Mouse (Mus musculus) cerebellum, postnatal 36 days (tissue): ENCODE data around the gene St6galnac3.
A peak's percentile ranks its signal among the peaks of the same experiment; 100 is the strongest.

Experiments used
- DNase-seq, 2 experiments: peaks; one replicate each; pipeline ENCODE4 v3.0.0; 2021 to 2022; ENCODE audit warnings: mixed read lengths in 2 of 2

The St6galnac3 gene

DNA sequence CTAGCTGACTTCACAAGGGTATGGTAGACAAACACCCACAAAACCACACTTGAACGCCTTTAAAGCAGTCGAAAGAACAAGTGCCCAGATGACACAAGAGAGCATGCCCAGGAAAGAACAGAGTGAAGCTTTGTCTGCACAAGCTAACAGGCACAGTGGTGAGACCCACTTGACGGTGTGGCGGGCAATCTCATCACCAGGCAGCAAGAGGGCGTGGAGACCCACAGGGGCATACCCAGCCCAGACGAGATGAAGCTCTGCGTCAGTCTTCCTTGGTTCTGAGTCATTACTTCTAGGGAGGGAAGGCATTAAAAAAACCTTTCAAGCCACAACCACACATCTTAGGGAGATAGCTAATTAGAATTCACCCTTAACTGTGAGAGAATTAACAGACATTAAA lies 79.2 kb downstream of the St6galnac3 start:
- DNase-seq, result no peak

DNA sequence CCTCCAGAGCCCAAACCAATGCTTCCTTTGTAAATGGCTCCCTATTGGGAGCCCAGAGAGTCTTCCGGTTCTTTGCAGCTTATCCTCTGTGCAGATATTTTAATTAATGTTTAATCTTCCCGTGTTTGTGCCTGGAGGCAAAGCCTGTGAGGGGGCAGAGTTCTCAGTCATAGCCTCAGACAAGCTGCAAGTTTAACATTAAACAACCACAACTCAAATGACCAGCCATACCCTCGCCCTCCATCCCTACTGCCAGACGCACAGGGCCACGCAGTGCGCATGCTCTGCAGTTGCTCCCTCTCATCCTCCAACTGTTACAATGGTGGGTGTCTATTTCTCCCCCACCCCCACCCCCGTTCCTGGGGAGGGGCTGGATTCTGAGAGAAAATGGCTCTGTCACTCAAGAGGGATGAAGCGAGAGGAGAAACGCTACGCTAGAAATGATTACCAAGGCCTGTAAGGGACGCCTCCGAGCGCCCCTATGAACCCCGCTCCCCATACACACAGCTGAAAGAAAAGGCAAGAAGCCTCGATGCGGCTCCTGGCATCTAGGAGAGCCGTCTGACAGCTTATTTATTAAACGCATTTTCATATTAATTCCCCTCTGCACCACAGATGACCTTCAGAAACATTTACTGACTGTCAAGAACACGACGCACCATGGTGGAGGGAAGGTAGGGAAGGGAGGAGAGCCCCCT lies 81.0 kb downstream of the St6galnac3 start:
- no peak for DNase-seq

DNA sequence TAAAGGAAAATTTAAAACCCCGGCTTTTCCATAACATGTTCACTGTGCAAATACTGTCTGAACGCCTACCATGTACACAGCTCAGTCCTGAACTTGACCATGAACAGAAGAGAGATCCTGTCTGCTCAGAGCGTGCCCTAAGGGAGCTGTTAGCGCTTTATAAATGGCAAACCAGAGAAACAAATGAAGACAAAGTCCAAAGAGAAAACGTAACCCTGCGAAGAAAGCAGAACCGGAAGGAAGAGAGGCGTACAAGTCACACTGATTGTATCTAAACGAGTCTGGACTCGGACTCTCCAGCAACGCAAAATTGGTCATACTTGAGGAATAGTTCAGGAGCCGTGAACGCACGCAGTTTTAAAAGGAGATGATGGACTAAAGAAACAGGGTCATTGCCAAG lies 82.1 kb downstream of the St6galnac3 start:
- no peak for DNase-seq

DNA sequence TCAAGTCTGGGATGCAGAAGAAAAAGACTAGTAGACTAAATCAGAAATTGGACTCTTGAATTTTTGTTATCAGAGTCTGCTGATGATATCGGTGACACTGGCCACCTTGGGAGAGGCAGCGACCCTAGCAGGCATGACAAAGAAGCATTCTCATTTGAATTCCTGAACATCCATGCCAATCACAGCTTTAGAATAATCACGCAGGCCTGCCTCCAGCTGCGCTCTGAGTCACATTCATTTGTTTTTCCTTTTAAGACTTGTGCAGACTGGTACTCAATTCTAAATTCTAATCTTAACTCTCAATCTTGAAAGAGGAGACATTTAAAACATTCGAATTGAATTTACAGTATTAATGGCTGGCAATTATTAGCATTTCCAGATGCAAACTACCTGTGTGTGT lies 83.2 kb downstream of the St6galnac3 start:
- DNase-seq, result no peak

DNA sequence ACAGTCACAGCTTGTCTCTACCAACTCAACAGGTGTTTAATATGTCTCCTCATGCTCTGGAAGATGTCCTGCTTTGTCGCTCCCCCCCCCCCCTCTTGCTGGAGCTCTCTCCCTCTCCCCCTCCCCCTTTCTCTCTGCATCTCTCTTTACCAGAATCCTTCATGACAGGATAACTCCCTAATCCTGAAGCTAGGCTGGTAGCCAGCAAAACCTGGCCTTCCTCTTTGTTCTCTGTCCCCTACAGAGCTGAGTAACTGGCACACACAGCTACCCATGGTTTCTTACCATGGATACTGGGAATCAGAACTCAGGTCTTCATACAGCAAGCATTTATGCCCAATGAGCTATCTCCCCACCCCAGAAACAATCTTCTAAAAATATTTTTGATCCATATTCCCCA lies 87.6 kb downstream of the St6galnac3 start:
- peak; percentile 17 to 25 for DNase-seq

DNA sequence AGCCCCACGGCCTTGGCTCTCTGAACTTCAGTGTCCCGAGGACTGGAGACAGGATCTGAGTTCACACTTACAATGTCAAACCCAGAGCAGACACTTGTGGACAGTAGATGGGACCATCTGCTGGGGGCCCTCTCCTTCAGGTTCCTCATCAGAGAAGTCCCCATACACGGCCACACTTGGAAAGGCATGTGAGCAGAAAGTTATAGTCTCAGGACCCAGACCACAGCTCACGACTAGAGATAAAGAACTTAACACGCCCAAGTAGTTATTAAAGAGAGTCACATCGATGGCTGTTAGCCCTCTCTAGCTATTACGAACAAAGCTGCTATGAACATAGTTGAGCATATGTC lies 88.2 kb downstream of the St6galnac3 start:
- DNase-seq, result no peak

DNA sequence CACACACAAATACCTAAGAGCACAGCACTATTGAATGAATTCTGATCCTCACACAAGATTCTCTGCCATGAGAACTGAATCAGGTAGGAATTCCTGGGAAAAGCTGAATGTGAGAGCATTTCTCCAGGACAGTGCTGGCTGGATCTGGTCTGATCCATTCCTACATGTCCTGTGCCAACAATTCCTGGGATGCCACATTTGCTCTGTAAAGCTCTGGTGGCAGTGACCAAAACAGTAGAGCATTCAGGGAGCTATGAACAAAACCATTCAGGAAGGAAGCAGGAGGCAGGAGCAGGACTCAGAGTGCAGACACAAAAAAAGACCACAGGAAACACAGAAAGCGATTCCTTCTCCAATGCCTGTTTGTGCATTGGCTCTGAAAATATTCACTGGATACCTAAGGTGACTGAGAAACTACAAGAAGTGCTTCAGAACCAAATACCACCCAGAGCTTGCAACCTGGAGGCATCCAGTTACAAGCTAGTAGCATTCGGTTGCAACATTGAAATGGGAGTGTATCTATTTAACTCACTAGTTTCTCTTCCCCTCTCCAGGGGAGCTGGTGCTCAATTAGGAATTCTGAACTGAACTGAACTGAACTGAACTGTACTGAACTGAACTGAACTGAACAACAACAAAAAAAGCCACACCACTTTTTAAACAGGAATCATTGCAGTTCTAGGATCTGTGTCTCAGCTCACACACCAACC lies 88.7 kb downstream of the St6galnac3 start:
- no peak for DNase-seq

DNA sequence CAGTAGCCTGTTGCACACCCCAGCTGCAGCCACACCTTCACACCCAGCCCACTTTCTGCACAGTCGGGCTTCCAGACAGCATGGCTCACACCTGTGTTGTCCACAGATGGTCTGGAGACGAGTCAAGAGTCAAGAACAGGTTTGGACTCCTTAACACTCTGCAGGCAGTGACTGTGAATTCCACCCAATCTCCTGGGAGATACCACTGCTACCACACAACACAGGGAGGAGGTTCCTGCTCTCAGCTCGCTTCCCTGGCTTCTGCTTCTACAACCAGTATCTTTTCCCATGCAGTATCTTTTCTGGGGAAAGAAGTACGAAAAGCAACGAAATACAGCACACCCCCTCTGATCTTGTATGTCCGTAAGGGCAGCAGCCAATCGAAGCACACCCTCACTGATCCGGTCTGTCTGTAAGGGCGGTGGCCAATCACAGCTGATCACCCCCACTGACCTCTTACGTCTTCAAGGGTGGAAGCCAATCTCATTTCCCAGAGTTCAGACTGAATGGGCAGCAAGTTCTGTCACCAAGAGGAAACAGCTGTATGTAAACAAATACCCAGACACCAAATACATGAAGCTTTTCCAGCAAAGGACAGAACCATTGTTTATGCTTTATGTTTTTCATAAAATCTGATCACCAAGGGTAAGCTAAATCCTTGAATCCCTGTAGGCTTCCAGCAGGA lies 92.8 kb downstream of the St6galnac3 start:
- DNase-seq, result no peak

DNA sequence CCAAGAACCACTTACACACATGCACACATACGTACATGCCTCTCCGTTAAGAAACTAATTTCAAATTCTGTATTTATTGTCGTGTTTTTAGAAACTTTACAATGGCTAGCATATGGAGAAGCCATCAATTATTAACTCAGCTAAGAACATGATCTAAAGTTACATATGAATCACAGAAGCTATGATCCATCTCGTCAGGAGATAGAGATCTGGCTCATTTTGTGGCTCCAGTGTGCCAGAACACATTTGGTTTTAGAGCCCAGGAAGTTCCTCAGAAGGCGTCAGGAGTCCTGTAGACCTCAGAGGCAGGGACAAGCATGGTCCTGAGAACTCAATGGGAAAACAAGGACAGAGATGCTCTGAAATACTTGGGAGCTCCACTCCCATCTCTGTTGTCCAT lies 98.7 kb downstream of the St6galnac3 start:
- no peak for DNase-seq

DNA sequence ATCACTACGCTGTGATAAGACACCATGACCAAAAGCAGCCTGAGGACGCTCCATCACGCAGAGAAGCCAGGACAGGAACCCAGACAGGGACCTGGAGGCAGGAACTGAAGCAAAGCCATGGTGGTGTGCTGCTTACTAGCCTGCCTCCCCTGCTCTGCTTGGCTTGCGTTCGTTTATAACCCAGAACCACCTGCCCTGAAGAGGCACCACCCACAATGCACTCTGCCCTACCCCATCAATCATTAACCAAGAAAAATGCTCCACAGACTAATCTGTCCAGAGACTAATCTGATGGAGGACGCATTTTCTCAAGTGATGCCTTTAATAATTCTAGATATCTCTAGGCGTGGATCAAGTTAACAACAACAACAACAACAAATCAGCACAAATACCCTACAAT lies 106.0 kb downstream of the St6galnac3 start:
- no peak for DNase-seq

DNA sequence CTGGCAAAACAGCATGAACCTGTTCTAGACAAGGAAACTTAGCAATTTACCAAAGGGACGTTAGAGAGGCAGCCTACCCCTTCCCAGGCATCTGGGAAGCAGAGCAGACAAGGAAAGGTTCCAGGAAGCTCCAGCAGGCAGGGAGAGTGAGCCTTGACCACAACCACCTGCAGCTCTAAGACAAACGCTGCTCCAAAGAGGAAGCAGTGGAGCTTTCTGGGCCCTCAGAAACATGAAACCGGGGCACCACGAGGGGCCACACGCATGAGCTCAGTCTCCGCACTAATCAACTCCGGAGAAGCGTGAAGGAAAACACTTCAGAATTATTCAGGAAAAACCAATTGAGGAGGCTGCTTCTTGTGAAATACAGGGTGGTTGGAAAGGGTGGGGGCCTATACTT lies 108.1 kb downstream of the St6galnac3 start:
- no peak for DNase-seq

DNA sequence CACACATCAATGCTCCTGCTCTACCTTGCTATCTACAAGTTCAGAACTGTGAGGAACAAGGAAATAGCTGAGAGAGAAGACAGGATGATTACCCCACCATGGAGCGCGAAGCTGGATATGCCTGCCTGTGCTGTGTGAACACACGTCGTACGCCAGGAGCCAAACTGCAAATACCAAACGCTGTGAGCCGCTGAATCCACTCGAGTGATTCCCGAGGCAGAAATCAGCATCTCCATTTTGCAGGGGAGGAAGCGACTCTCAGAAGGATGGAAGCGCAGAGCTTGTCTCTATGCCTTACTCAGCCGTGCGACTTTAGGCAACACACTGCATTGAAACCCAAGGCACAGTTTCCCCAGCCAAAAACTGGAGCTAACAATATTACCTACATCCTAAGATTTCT lies 114.7 kb downstream of the St6galnac3 start:
- DNase-seq, result no peak

DNA sequence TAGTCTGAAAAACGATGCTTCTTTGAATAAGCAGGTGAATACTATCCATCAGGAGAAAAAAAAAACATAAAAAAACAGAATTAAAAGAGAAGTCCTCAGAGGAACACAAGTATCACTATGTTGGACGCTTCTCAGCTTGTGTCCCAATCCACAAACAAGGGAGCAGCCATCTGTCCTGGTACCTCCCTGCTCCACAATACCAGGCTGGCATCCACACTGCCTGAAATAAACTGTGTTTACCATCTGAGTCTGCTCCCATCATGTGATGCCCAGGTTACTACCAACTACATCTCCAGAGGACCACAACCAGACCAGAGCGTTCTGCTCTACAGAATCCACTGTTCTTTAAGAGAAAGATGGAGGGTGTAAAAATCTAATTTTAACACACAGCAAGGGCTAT lies 118.6 kb downstream of the St6galnac3 start:
- peak; percentile 23 to 25 for DNase-seq

DNA sequence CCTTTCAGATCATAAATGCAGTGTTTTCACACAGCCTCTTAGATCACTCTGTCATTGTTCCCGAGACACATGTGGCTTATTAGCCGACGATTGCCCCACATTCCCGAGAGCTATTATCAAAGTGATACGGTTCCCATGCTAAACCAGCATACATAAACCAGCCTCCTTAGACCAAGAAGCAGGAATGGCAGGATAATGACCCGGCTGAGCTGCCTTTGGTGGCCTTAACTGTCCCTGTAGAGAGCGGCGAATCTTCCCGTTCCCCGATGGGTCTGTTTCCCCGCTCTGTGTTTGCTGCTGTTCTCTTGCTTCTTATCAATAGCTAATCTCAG lies 119.2 kb downstream of the St6galnac3 start:
- DNase-seq, result no peak

DNA sequence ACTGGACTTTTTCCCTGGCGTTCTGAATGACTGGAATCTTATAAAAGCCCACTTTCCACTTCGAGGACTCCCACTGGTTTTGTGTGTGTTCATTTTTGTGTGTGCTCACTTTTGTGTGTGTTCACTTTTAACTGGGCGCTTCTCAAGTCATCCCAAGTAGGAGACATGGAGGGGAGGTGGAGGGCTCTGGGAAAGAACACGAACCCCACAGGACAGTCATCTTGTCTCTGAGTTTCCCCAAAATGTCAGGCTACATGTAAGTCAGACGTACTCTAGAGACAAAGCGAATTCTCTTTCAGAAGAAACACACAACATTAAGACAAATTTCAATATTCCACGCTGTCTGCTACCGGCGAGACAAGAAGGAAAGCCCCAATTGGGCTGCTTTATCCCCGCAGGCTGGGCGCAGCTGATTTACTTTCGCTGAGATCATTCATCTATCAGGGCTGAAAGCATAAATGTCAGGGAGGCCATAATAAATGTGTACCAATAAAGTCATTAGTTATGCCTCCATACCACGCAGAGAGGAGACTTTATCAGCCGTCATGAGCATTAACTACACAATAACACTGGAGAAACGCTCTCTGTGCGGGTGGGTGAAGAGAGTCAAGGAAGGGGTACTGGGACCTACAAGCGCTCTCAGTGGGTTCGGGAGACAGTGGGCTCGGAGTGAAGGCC lies 119.7 kb downstream of the St6galnac3 start:
- DNase-seq, result no peak

DNA sequence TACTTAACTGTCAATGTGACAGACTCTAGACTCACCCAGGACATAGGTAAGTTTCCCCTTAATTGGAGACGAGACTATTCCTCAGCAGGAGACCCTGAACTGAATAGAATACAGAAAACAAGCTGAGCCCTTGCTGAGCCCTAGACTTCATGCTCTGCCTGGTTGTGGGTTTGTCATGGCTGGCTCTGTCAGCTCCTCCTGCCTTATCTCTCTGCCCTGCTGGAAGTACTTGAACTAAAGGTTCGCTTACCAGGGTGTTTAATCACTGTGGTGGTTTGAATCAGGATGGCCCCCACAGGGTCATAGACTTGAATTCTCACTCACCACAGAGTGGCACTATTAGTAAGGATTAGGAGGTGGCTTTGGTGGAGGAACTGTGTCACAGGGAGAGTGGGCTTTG lies 125.8 kb downstream of the St6galnac3 start:
- no peak for DNase-seq

DNA sequence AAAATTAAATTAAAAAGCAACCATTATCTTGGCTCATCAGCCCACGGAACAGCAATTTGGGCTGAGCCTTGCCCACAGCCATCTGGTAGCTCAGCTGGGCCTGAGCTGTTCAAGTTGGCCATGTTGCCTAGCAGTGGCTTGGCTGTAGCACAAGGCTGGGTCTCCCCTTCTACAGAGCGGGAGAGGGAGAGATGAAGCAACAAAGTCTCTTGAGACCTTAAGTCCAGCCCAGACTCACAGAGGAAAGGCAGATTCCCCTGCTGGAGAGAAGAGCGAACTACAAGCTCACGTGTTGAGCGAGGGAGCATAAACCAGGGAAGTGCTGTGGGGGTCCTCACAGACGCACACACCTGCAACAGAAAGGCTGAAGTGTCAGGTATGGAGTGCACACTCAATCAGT lies 126.3 kb downstream of the St6galnac3 start:
- peak; percentile 11 to 20 for DNase-seq

DNA sequence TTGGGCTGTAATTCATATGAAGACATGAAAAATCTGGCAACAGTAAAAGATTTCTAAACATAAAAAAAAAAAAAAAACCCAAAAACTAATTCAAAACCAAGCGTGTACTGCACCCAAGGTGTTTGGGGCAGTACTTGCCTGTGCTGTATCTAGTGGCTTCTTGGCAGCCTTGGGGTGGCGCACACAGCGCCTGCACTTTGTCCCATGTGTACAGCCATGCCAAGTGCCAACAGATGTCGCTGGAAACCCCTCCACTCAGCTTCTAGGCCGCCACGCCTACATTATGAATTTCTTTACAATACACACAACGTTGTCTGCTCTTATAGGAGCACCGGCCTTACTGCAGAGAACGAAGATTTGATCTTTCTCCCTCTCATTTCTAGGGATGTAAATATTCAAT lies 130.4 kb downstream of the St6galnac3 start:
- DNase-seq, result no peak

DNA sequence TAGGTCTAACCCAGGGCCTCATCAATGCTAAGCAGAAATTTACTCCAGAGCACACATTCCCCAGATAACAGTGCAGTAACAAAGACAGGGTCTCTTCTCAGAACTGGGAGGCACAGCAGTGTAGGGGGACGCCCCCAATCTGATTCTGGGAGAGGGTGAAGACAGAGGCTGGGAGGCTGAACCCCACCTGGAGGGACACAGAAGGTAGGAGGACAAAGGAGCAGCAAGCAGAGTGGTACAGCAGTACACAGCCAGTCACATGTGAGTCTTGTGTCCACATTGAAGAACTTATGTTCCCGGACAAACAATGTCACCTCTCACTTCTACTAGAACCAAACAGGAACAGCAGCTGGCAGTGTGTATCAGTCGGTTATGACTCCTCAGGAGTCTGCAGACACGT lies 131.0 kb downstream of the St6galnac3 start:
- no peak for DNase-seq

DNA sequence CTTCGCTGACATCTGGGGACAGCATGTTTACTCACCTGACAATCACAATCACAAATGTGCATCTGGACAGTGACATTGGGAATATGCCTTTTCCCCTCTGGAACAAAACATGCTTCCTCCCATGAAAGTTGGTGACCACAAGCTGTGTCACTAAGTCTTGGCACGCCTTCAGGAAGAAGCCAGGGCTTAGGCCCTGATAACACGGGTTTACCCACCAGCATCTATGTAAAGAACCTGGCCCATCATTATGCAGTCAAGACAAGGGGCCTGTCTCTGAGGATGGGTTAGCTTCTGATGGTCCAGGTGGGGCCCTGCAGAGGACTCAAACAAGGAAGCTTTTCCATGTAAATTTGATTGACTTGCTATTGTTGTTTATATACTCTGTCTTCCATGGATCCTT lies 131.9 kb downstream of the St6galnac3 start:
- DNase-seq, result no peak

DNA sequence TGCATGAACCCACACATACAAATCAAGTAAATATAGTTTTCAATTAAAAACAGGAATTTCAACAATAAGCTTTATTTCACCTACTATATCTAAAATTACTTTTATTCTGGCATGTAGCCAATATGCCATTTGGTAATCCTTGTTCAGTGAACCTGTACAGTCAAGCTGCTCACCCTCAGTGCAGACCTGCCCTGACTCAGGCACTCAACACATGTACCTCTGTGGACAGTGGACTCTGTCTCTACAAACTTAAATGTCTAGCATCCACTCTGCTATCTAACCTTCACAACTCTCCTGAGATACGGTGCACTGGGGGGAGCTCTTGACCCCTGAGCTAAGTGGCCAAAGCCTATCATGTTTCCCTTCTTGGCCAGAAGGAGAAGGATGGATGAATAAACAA lies 137.4 kb downstream of the St6galnac3 start:
- DNase-seq, result no peak

DNA sequence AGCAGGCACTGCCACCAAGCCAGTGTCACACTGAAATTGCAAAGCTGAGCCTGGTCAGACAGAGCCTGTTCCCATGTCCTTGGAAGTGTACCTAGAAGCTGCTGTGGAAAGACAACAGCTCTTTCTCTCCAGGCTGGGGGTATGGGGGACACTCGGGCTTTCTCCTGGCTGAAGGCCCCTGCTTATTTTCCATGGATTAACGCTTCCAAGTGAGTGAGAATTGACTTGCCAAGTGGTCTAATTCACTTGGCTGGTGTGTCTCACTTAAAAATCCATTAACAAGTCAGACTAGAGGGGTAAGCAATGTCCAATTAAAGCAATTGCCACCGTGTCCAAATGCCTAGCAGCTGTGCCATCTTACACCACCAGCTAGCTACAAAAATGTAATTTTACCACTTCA lies 140.1 kb downstream of the St6galnac3 start:
- no peak for DNase-seq

DNA sequence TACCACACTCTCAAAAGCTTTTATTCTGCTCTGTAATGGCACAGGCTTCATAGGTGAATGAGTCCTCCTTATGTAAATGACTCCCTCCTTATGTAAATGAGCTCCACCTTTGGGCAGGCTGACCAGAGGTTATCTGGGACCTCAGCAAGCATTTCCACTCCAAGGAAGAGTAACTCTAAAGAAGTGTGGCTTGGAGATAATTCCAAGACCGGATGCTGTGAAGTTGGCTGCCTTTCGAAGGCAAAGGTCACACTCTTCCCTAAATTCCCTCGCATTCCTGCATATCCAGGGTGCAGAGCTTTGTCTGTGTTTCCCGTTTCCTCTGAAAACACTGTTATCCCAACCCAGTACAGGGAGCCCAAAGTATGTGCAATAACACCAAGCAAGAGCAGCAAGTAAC lies 142.9 kb downstream of the St6galnac3 start:
- no peak for DNase-seq

DNA sequence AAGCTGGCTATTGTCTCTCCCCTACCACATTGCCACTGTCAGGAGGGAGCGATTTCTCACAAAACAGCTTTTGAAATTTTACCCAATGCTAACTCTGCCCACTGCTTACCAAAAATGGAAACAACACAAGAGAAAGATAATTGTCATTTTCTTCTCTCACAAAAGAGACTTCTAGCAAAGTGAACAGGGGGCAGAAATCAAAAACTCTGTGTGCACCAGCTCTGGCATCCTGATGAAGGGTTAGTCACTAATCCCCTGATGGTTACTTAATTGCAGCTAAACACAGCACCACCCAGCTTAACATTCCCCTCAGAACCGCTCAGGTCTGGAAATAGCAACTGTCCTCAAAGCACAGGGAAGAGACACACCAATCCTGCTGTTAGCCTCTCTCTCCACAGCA lies 144.3 kb downstream of the St6galnac3 start:
- DNase-seq, result no peak
